Mouse (Mus musculus): ENCODE results near the gene Med14. TPM values are rescaled to one million over a fixed set of nuclear protein-coding genes. Genes with fewer than 3 reads are reported as not detected.

Med14 gene
- total and polyA plus RNA-seq, 2 experiments: 4.4 to 7.7 TPM

- 14% methylated on average over 2 of the region's 2 CpGs for WGBS
- DNase-seq (ENCODE audit: extremely low read depth, low read depth, low spot score): peak; percentile 51
- no peak overlapping the region for H3K4me3 ChIP-seq (ENCODE audit: insufficient read depth, low read depth, low read length)
Measured at GRCm38 (mm10) chrX:12771561-12771960, 9.7 kb upstream of the Med14 start.

GRCm38 (mm10) chrX:12768571-12768970 is 6.7 kb upstream of the Med14 start:
- Histone ChIP-seq H3K27ac (replicated peaks; ENCODE audit: insufficient read depth, low read depth, low read length) (no peak overlapping the region), H3K4me1 (ENCODE audit: control insufficient read depth, insufficient read depth, low read length) (peaks cover 3% of the 10 kb centered on the region), H3K4me3 (ENCODE audit: insufficient read depth, low read depth, low read length) (no peak overlapping the region), H3K36me3 (ENCODE audit: control insufficient read depth, insufficient read depth, low read length) (no peaks in the 10 kb centered on the region), H3K79me2 (ENCODE audit: control insufficient read depth, insufficient read depth, low read length) (no peaks in the 10 kb centered on the region), H3K27me3 (ENCODE audit: control insufficient read depth, insufficient read depth, low read length) (no peaks in the 10 kb centered on the region), H3K9ac (ENCODE audit: low read depth, low read length) (no peak overlapping the region)
- no peak for TF ChIP-seq CTCF (IDR thresholded peaks at IDR 0.05; ENCODE audit: low read depth, low read length)
- TF ChIP-seq POLR2A (IDR thresholded peaks at IDR 0.05; ENCODE audit: extremely low read depth, insufficient read depth, low read length): no peak
- no peak for DNase-seq (ENCODE audit: extremely low read depth, low read depth, low spot score)
- 89% methylated on average over 3 of the region's 3 CpGs for WGBS

More at GRCm38 (mm10) chrX:12771561-12771960, 9.7 kb upstream of the Med14 start:
- Histone ChIP-seq H3K4me1 (ENCODE audit: control insufficient read depth, insufficient read depth, low read length) (peaks cover 3% of the 10 kb centered on the region), H3K79me2 (ENCODE audit: control insufficient read depth, insufficient read depth, low read length) (no peaks in the 10 kb centered on the region), H3K27me3 (ENCODE audit: control insufficient read depth, insufficient read depth, low read length) (no peaks in the 10 kb centered on the region), H3K9ac (ENCODE audit: low read depth, low read length) (no peak overlapping the region), H3K36me3 (ENCODE audit: control insufficient read depth, insufficient read depth, low read length) (no peaks in the 10 kb centered on the region), H3K27ac (replicated peaks; ENCODE audit: insufficient read depth, low read depth, low read length) (peak overlapping the region; percentile 26; the same call in 1 of the 2 replicates)
- TF ChIP-seq POLR2A (IDR thresholded peaks at IDR 0.05; ENCODE audit: extremely low read depth, insufficient read depth, low read length) (no peak), CTCF (IDR thresholded peaks at IDR 0.05; ENCODE audit: low read depth, low read length) (no peak)

- 49% methylated on average over 4 of the region's 4 CpGs for WGBS
- peak; percentile 14 for DNase-seq (ENCODE audit: extremely low read depth, low read depth, low spot score)
Measured at GRCm38 (mm10) chrX:12766846-12767564, 5.1 kb upstream of the Med14 start.

GRCm38 (mm10) chrX:12763127-12763834 is 1.4 kb upstream of the Med14 start:
- H3K9ac ChIP-seq (ENCODE audit: low read depth, low read length): no peak overlapping the region
- H3K27ac ChIP-seq (replicated peaks; ENCODE audit: insufficient read depth, low read depth, low read length): no peak overlapping the region
- H3K27me3 ChIP-seq (ENCODE audit: control insufficient read depth, insufficient read depth, low read length): no peaks in the 10 kb centered on the region
- no peaks in the 10 kb centered on the region; the same call in 1 of the 2 replicates for H3K79me2 ChIP-seq (ENCODE audit: control insufficient read depth, insufficient read depth, low read length)
- no peak for DNase-seq (ENCODE audit: extremely low read depth, low read depth, low spot score)
- H3K4me1 ChIP-seq (ENCODE audit: control insufficient read depth, insufficient read depth, low read length): peaks cover 3% of the 10 kb centered on the region
- TF ChIP-seq POLR2A (IDR thresholded peaks at IDR 0.05; ENCODE audit: extremely low read depth, insufficient read depth, low read length) (no peak), CTCF (IDR thresholded peaks at IDR 0.05; ENCODE audit: low read depth, low read length) (no peak)
- 55% methylated on average over 3 of the region's 3 CpGs for WGBS
- H3K36me3 ChIP-seq (ENCODE audit: control insufficient read depth, insufficient read depth, low read length): no peaks in the 10 kb centered on the region
- no peak overlapping the region for H3K4me3 ChIP-seq (ENCODE audit: insufficient read depth, low read depth, low read length)

More at GRCm38 (mm10) chrX:12766846-12767564, 5.1 kb upstream of the Med14 start:
- H3K79me2 ChIP-seq (ENCODE audit: control insufficient read depth, insufficient read depth, low read length): no peaks in the 10 kb centered on the region
- no peaks in the 10 kb centered on the region for H3K27me3 ChIP-seq (ENCODE audit: control insufficient read depth, insufficient read depth, low read length)
- H3K9ac ChIP-seq (ENCODE audit: low read depth, low read length): no peak overlapping the region
- H3K36me3 ChIP-seq (ENCODE audit: control insufficient read depth, insufficient read depth, low read length): no peaks in the 10 kb centered on the region
- TF ChIP-seq CTCF (IDR thresholded peaks at IDR 0.05; ENCODE audit: low read depth, low read length) (no peak), POLR2A (IDR thresholded peaks at IDR 0.05; ENCODE audit: extremely low read depth, insufficient read depth, low read length) (no peak)
- H3K4me1 ChIP-seq (ENCODE audit: control insufficient read depth, insufficient read depth, low read length): peaks cover 3% of the 10 kb centered on the region
- no peak overlapping the region for H3K4me3 ChIP-seq (ENCODE audit: insufficient read depth, low read depth, low read length)
- no peak overlapping the region for H3K27ac ChIP-seq (replicated peaks; ENCODE audit: insufficient read depth, low read depth, low read length)

GRCm38 (mm10) chrX:12762334-12763126 is 657 bp upstream of the Med14 start:
- Histone ChIP-seq H3K36me3 (ENCODE audit: control insufficient read depth, insufficient read depth, low read length) (no peaks in the 10 kb centered on the region), H3K27ac (replicated peaks; ENCODE audit: insufficient read depth, low read depth, low read length) (peak overlapping the region; percentile 85), H3K79me2 (ENCODE audit: control insufficient read depth, insufficient read depth, low read length) (peaks cover under 1% of the 10 kb centered on the region; the same call in 1 of the 2 replicates), H3K4me3 (ENCODE audit: insufficient read depth, low read depth, low read length) (peak overlapping the region; percentile 81), H3K27me3 (ENCODE audit: control insufficient read depth, insufficient read depth, low read length) (no peaks in the 10 kb centered on the region), H3K9ac (ENCODE audit: low read depth, low read length) (peak overlapping the region; percentile 84), H3K4me1 (ENCODE audit: control insufficient read depth, insufficient read depth, low read length) (peaks cover 3% of the 10 kb centered on the region)
- TF ChIP-seq POLR2A (IDR thresholded peaks at IDR 0.05; ENCODE audit: extremely low read depth, insufficient read depth, low read length) (no peak), CTCF (IDR thresholded peaks at IDR 0.05; ENCODE audit: low read depth, low read length) (no peak)
- under 1% methylated on average over 32 of the region's 32 CpGs for whole genome bisulfite sequencing
- peak; percentile 49 for DNase-seq (ENCODE audit: extremely low read depth, low read depth, low spot score)

All from liver, adult 2 months (tissue).